In genomic region chr5:33107778-33108405, GRCm38 (mm10) we compare ENCODE assay signal across 27 mouse cellular contexts. TPM values are rescaled to one million over a fixed set of nuclear protein-coding genes. Genes with fewer than 3 reads are reported as not detected.
A peak's percentile ranks its signal among the peaks of the same experiment; 100 is the strongest.
DNase-seq lines count a peak whose midpoint lies in the region; ATAC-seq and TF ChIP-seq lines count a peak whose summit lies in the region.
"Had no signal": no experiment of that assay in that cellular context is flagged by ENCODE, and none has a peak within 500 bp of the region (broad histone marks: within the 10 kb centered on the region; RNA-seq: fewer than 3 reads in every experiment).

No protein-coding gene starts in this region.

- WGBS in heart, embryonic 10.5 days: 82% methylated on average over 14 of the region's 14 CpGs
- 43% methylated on average over 14 of the region's 14 CpGs for WGBS in intestine, postnatal 0 days
- WGBS in midbrain, embryonic 15.5 days: 81% methylated on average over 14 of the region's 14 CpGs

- no peaks in the 10 kb centered on the region for H3K9me3 ChIP-seq in heart, embryonic 10.5 days
- no peaks in the 10 kb centered on the region for H3K9me3 ChIP-seq in intestine, postnatal 0 days (ENCODE audit: control insufficient read depth)
- no peaks in the 10 kb centered on the region for H3K9me3 ChIP-seq in midbrain, embryonic 15.5 days
- H3K9me3 ChIP-seq: embryonic facial prominence, embryonic 15.5 days; forebrain, embryonic 15.5 days; heart, embryonic 12.5 days; limb, embryonic 15.5 days; megakaryocyte, embryonic 14.5 days; midbrain, embryonic 13.5 days had no signal

- TF ChIP-seq CTCF in intestine, postnatal 0 days (IDR thresholded peaks at IDR 0.05; ENCODE audit: low read depth): no peak

- no peak overlapping the region for H3K9ac ChIP-seq in intestine, postnatal 0 days (ENCODE audit: low read depth, low read length)
- H3K9ac ChIP-seq in midbrain, embryonic 15.5 days: no peak overlapping the region
- H3K9ac ChIP-seq: embryonic facial prominence, embryonic 15.5 days; forebrain, embryonic 15.5 days; heart, embryonic 12.5 days; limb, embryonic 15.5 days; liver, embryonic 14.5 days; lung, embryonic 14.5 days; midbrain, embryonic 13.5 days had no signal

- peak; percentile 42 for ATAC-seq in intestine, postnatal 0 days
- ATAC-seq in midbrain, embryonic 15.5 days (replicated peaks): no peak
- ATAC-seq: forebrain, embryonic 15.5 days; hindbrain, postnatal 0 days; midbrain, embryonic 13.5 days had no signal

- peak overlapping the region; percentile 64 for H3K4me2 ChIP-seq in intestine, postnatal 0 days (replicated peaks; ENCODE audit: low read depth)
- H3K4me2 ChIP-seq in midbrain, embryonic 15.5 days: no peak overlapping the region
- H3K4me2 ChIP-seq: embryonic facial prominence, embryonic 15.5 days; forebrain, embryonic 15.5 days; heart, embryonic 12.5 days; limb, embryonic 15.5 days; lung, embryonic 14.5 days; midbrain, embryonic 13.5 days had no signal

- H3K27ac ChIP-seq in heart, embryonic 10.5 days: no peak overlapping the region
- peak overlapping the region; percentile 52 for H3K27ac ChIP-seq in intestine, postnatal 0 days (ENCODE audit: low read depth, low read length)
- no peak overlapping the region for H3K27ac ChIP-seq in midbrain, embryonic 15.5 days
- H3K27ac ChIP-seq: embryonic facial prominence, embryonic 15.5 days; forebrain, embryonic 15.5 days; hindbrain, postnatal 0 days; kidney, postnatal 0 days; left cerebral cortex, adult 2 months; limb, embryonic 15.5 days; liver, embryonic 14.5 days; midbrain, embryonic 13.5 days had no signal

- peaks cover 8% of the 10 kb centered on the region for H3K4me1 ChIP-seq in heart, embryonic 10.5 days
- no peaks in the 10 kb centered on the region for H3K4me1 ChIP-seq in intestine, postnatal 0 days (replicated peaks; ENCODE audit: control insufficient read depth, insufficient read depth, low read length)
- peaks cover 4% of the 10 kb centered on the region; the same call in 1 of the 2 replicates for H3K4me1 ChIP-seq in midbrain, embryonic 15.5 days
- H3K4me1 ChIP-seq: forebrain, embryonic 15.5 days; heart, embryonic 12.5 days; megakaryocyte, embryonic 14.5 days had no signal

- peak; percentile 34 for DNase-seq in heart, adult 11 months
- no peak for DNase-seq in heart, embryonic 10.5 days (ENCODE audit: low spot score)
- peak; percentile 40 to 56 for DNase-seq in kidney, postnatal 36 days
- no peak for DNase-seq in kidney, postnatal 10 days
- no peak for DNase-seq in cerebellum, adult 9-10 months
- DNase-seq: adrenal gland, postnatal 14 days; cerebellum, adult 8-10 months; gastrocnemius, postnatal 10 days; heart, postnatal 10 days; layer of hippocampus, adult 9-11 months; lung, embryonic 14.5 days; right cerebral cortex, postnatal 25 days; thymus, postnatal 25 days had no signal

- no peaks in the 10 kb centered on the region for H3K36me3 ChIP-seq in heart, embryonic 10.5 days
- H3K36me3 ChIP-seq in intestine, postnatal 0 days (ENCODE audit: control insufficient read depth, insufficient read depth): no peaks in the 10 kb centered on the region
- no peaks in the 10 kb centered on the region for H3K36me3 ChIP-seq in midbrain, embryonic 15.5 days (replicated peaks)
- H3K36me3 ChIP-seq: embryonic facial prominence, embryonic 15.5 days; forebrain, embryonic 15.5 days; heart, embryonic 12.5 days; limb, embryonic 15.5 days; midbrain, embryonic 13.5 days had no signal

- no peak overlapping the region for H3K4me3 ChIP-seq in heart, embryonic 10.5 days
- H3K4me3 ChIP-seq in intestine, postnatal 0 days (ENCODE audit: low read depth, low read length): no peak overlapping the region
- H3K4me3 ChIP-seq in midbrain, embryonic 15.5 days: no peak overlapping the region
- H3K4me3 ChIP-seq: embryonic facial prominence, embryonic 15.5 days; forebrain, embryonic 15.5 days; heart, embryonic 12.5 days; left cerebral cortex, adult 2 months; limb, embryonic 15.5 days; megakaryocyte, embryonic 14.5 days; midbrain, embryonic 13.5 days had no signal

- peaks cover 35% of the 10 kb centered on the region for H3K27me3 ChIP-seq in heart, embryonic 10.5 days (ENCODE audit: insufficient read depth, poor library complexity, severe bottlenecking)
- no peaks in the 10 kb centered on the region for H3K27me3 ChIP-seq in intestine, postnatal 0 days (replicated peaks; ENCODE audit: control insufficient read depth, insufficient read depth, low read length)
- H3K27me3 ChIP-seq in midbrain, embryonic 15.5 days (replicated peaks): peaks cover 20% of the 10 kb centered on the region

RNA-seq across cellular contexts. Expression of gene Slc5a1, which starts 3.9 kb away (rescaled TPM):
- polyA plus RNA-seq in heart, embryonic 10.5 days (2016; fragmentation: Nextera tagmentation; extraction: Ambion mirVana): not detected in 2 replicates
- polyA plus RNA-seq in intestine, postnatal 0 days (2015; fragmentation: Nextera tagmentation; extraction: Ambion mirVana): 158 and 164 TPM in 2 replicates
- polyA plus RNA-seq in midbrain, embryonic 15.5 days (2015; fragmentation: Nextera tagmentation; extraction: Ambion mirVana): 0.06 and 0.10 TPM in 2 replicates
- polyA plus RNA-seq: forebrain, embryonic 15.5 days; heart, embryonic 12.5 days; hindbrain, embryonic 11.5 days; liver, embryonic 14.5 days; midbrain, embryonic 13.5 days; neural tube, embryonic 11.5 days had no signal

Comparison
In these comparisons a context has a peak if more than half of its experiments do, and no peak if none do; other contexts are left out.
1. DNase-seq: peak in heart, adult 11 months (single experiment) and kidney, postnatal 36 days (2 of 2); none in heart, embryonic 10.5 days (single experiment), kidney, postnatal 10 days (single experiment) and cerebellum, adult 9-10 months (single experiment).
2. RNA of gene Slc5a1, which starts 3.9 kb away (polyA plus RNA-seq): 158 to 164 TPM in intestine, postnatal 0 days; 0.06 to 0.10 TPM in midbrain, embryonic 15.5 days and not detected in heart, embryonic 10.5 days; every median in the first group is over 100 times any median in the second.